Mouse (Mus musculus) limb, embryonic 14.5 days (tissue): ENCODE measurements at regions not wholly inside any gene's neighbourhood (a gene's known extent, or its start where the extent isn't known, plus 50 kb on each side); places are given as distances from the start of the nearest gene placed in this dataset.

Experiments
- ATAC-seq: fragments of 200-750 bp; cut with Nextera tagmentation; 2 replicates; pipeline ENCODE4 v1.8.0; 2017; ENCODE audit warnings: low read depth, moderate number of reproducible peaks, moderate TSS enrichment; ENCODE audit not compliant: low FRiP score
- DNase-seq: peaks from one replicate; pipeline ENCODE4 v3.0.0-alpha.2; 2015; ENCODE audit warnings: low spot score
- H3K27ac ChIP-seq: fragments of 300-500 bp; sonication (generic); replicated peaks from 2 replicates; pipeline ENCODE4 v1.5.1; 2014; ENCODE audit warnings: low read depth, mild to moderate bottlenecking, low read length, moderate library complexity, mixed read lengths
- H3K27me3 ChIP-seq: fragments of 300-500 bp; sonication (generic); 2 replicates; pipeline ENCODE4 v1.6.1; 2014; ENCODE audit warnings: low read length, mixed read lengths; ENCODE audit not compliant: control insufficient read depth, insufficient read depth
- H3K36me3 ChIP-seq: fragments of 300-500 bp; sonication (generic); 2 replicates; pipeline ENCODE4 v1.6.1; 2014; ENCODE audit warnings: mild to moderate bottlenecking, low read length, moderate library complexity, mixed read lengths; ENCODE audit not compliant: control insufficient read depth, insufficient read depth
- H3K4me1 ChIP-seq: fragments of 300-500 bp; sonication (generic); 2 replicates; pipeline ENCODE4 v1.6.1; 2014; ENCODE audit warnings: antibody characterized with exemption, low read length, mixed read lengths; ENCODE audit not compliant: control insufficient read depth, insufficient read depth
- H3K4me2 ChIP-seq: fragments of 300-500 bp; sonication (generic); replicated peaks from 2 replicates; pipeline ENCODE4 v1.6.1; 2014; ENCODE audit warnings: low read depth, mild to moderate bottlenecking, low read length, moderate library complexity; ENCODE audit not compliant: severe bottlenecking
- H3K4me3 ChIP-seq: fragments of 300-500 bp; sonication (generic); replicated peaks from 2 replicates; pipeline ENCODE4 v1.5.1; 2014; ENCODE audit warnings: low read length
- H3K9ac ChIP-seq: fragments of 300-500 bp; sonication (generic); 2 replicates; pipeline ENCODE4 v1.6.1; 2014; ENCODE audit warnings: mild to moderate bottlenecking, low read depth, low read length, moderate library complexity; ENCODE audit not compliant: severe bottlenecking
- H3K9me3 ChIP-seq: fragments of 300-500 bp; sonication (generic); 2 replicates; pipeline ENCODE4 v1.6.1; 2016; ENCODE audit warnings: low read length; ENCODE audit not compliant: control insufficient read depth
- POLR2A ChIP-seq: fragments of 200-500 bp; IDR thresholded peaks from 2 replicates; pipeline ENCODE4 v1.8.0; 2012; ENCODE audit warnings: inconsistent platforms, mild to moderate bottlenecking, moderate library complexity, borderline replicate concordance; ENCODE audit not compliant: insufficient read depth, insufficient read length; ENCODE audit errors: extremely low read depth
- WGBS: fragments of 180-500 bp; shearing (Covaris S2); extraction: QIAGEN DNeasy Blood & Tissue Kit; methylation state at CpG from one replicate; pipeline ENCODE4 v1.1.7; 2014; 5-methylcytosine and 5-hydroxymethylcytosine counted together

GRCm38 (mm10) chr14:115028011-115028410, 64.0 kb upstream of the Gpc5 start:
- ATAC-seq (no peak), DNase-seq (no peak)
- Histone ChIP-seq H3K9ac (no peak overlapping the region), H3K4me1 (no peaks in the 10 kb centered on the region), H3K9me3 (no peaks in the 10 kb centered on the region), H3K4me3 (no peak overlapping the region), H3K27me3 (no peaks in the 10 kb centered on the region), H3K36me3 (no peaks in the 10 kb centered on the region), H3K4me2 (no peak overlapping the region), H3K27ac (no peak overlapping the region)
- TF ChIP-seq POLR2A: no peak
- WGBS: 88% methylated on average over 7 of the region's 7 CpGs

GRCm38 (mm10) chr14:115031734-115032133, 60.3 kb upstream of the Gpc5 start:
- WGBS: 74% methylated on average over 4 of the region's 4 CpGs

GRCm38 (mm10) chr14:115033375-115033969, 58.5 kb upstream of the Gpc5 start:
- TF ChIP-seq POLR2A: no peak
- Histone ChIP-seq H3K4me2 (no peak overlapping the region), H3K27ac (no peak overlapping the region), H3K9me3 (no peaks in the 10 kb centered on the region), H3K9ac (no peak overlapping the region), H3K27me3 (no peaks in the 10 kb centered on the region), H3K36me3 (no peaks in the 10 kb centered on the region), H3K4me3 (no peak overlapping the region), H3K4me1 (no peaks in the 10 kb centered on the region)
- 75% methylated on average over 5 of the region's 5 CpGs for WGBS
- no peak for ATAC-seq
- DNase-seq: no peak

More at GRCm38 (mm10) chr14:115031734-115032133, 60.3 kb upstream of the Gpc5 start:
- no peak overlapping the region for H3K9ac ChIP-seq
- TF ChIP-seq POLR2A: no peak
- H3K4me3 ChIP-seq: no peak overlapping the region
- H3K27ac ChIP-seq: no peak overlapping the region
- no peaks in the 10 kb centered on the region for H3K4me1 ChIP-seq
- ATAC-seq: no peak
- no peaks in the 10 kb centered on the region for H3K9me3 ChIP-seq
- H3K36me3 ChIP-seq: no peaks in the 10 kb centered on the region
- no peak for DNase-seq
- no peaks in the 10 kb centered on the region for H3K27me3 ChIP-seq
- no peak overlapping the region for H3K4me2 ChIP-seq

- H3K36me3 ChIP-seq: no peaks in the 10 kb centered on the region
- no peak overlapping the region for H3K4me2 ChIP-seq
- no peaks in the 10 kb centered on the region; the same call in 1 of the 2 replicates for H3K27me3 ChIP-seq
- no peaks in the 10 kb centered on the region for H3K4me1 ChIP-seq
- no peak overlapping the region for H3K4me3 ChIP-seq
- TF ChIP-seq POLR2A: no peak
- H3K27ac ChIP-seq: no peak overlapping the region
- DNase-seq: no peak
- no peak for ATAC-seq
- H3K9me3 ChIP-seq: no peaks in the 10 kb centered on the region
- H3K9ac ChIP-seq: no peak overlapping the region
- WGBS: 92% methylated on average over 10 of the region's 10 CpGs
These were observed 57.1 kb upstream of the Gpc5 start for GRCm38 (mm10) chr14:115034718-115035437.

GRCm38 (mm10) chr14:115037086-115037793, 54.8 kb upstream of the Gpc5 start:
- H3K36me3 ChIP-seq: no peaks in the 10 kb centered on the region
- DNase-seq (no peak), ATAC-seq (no peak)
- H3K9me3 ChIP-seq: no peaks in the 10 kb centered on the region
- no peak overlapping the region for H3K4me2 ChIP-seq
- TF ChIP-seq POLR2A: no peak
- WGBS: 16% methylated on average over 5 of the region's 5 CpGs
- no peak overlapping the region for H3K9ac ChIP-seq
- H3K4me3 ChIP-seq: no peak overlapping the region
- no peaks in the 10 kb centered on the region; the same call in 1 of the 2 replicates for H3K27me3 ChIP-seq
- H3K4me1 ChIP-seq: no peaks in the 10 kb centered on the region
- no peak overlapping the region for H3K27ac ChIP-seq
